Mouse (Mus musculus) liver, adult 2 months (tissue): ENCODE measurements at regions not wholly inside any gene's neighbourhood (a gene's known extent, or its start where the extent isn't known, plus 50 kb on each side); places are given as distances from the start of the nearest gene placed in this dataset.
A peak's percentile ranks its signal among the peaks of the same experiment; 100 is the strongest.

Source experiments
- DNase-seq: peaks from one replicate; pipeline ENCODE4 v3.0.0-alpha.2; 2011; ENCODE audit warnings: low read depth, low spot score; ENCODE audit errors: extremely low read depth
- H3K27ac ChIP-seq: fragments of 200-500 bp; replicated peaks from 2 replicates; pipeline ENCODE4 v1.5.1; 2012; ENCODE audit warnings: low read depth, mild to moderate bottlenecking, control low read depth, inconsistent platforms, low read length; ENCODE audit not compliant: insufficient read depth
- H3K27me3 ChIP-seq: fragments of 200-500 bp; 2 replicates; pipeline ENCODE4 v1.6.1; 2012; ENCODE audit warnings: mild to moderate bottlenecking, moderate library complexity, low read length, inconsistent platforms; ENCODE audit not compliant: control insufficient read depth, insufficient read depth
- H3K36me3 ChIP-seq: fragments of 200-500 bp; 2 replicates; pipeline ENCODE4 v1.6.1; 2012; ENCODE audit warnings: low read length, inconsistent platforms; ENCODE audit not compliant: control insufficient read depth, insufficient read depth
- H3K4me1 ChIP-seq: fragments of 200-500 bp; 2 replicates; pipeline ENCODE4 v1.6.1; 2011; ENCODE audit warnings: low read length; ENCODE audit not compliant: control insufficient read depth, insufficient read depth
- H3K4me3 ChIP-seq: fragments of 200-500 bp; 2 replicates; pipeline ENCODE4 v1.5.1; 2011; ENCODE audit warnings: low read depth, mild to moderate bottlenecking, control low read depth, low read length, moderate library complexity; ENCODE audit not compliant: insufficient read depth
- H3K79me2 ChIP-seq: fragments of 200-500 bp; 2 replicates; pipeline ENCODE4 v1.6.1; 2012; ENCODE audit warnings: inconsistent platforms, mild to moderate bottlenecking, low read length, moderate library complexity; ENCODE audit not compliant: control insufficient read depth, insufficient read depth
- H3K9ac ChIP-seq: fragments of 200-500 bp; 2 replicates; pipeline ENCODE4 v1.6.1; 2012; ENCODE audit warnings: low read depth, mild to moderate bottlenecking, control low read depth, inconsistent platforms, low read length
- CTCF ChIP-seq: fragments of 200-500 bp; IDR thresholded peaks from 2 replicates; pipeline ENCODE4 v1.5.1; 2011; ENCODE audit warnings: low read depth, low read length, control low read depth
- POLR2A ChIP-seq: fragments of 200-500 bp; IDR thresholded peaks from 2 replicates; pipeline ENCODE4 v1.6.1; 2011; ENCODE audit warnings: low read length, control low read depth; ENCODE audit not compliant: insufficient read depth; ENCODE audit errors: extremely low read depth
- WGBS: fragments of 180-500 bp; shearing (Covaris S2); methylation state at CpG from one replicate; pipeline ENCODE4 v1.1.7; 2018; 5-methylcytosine and 5-hydroxymethylcytosine counted together

DNA sequence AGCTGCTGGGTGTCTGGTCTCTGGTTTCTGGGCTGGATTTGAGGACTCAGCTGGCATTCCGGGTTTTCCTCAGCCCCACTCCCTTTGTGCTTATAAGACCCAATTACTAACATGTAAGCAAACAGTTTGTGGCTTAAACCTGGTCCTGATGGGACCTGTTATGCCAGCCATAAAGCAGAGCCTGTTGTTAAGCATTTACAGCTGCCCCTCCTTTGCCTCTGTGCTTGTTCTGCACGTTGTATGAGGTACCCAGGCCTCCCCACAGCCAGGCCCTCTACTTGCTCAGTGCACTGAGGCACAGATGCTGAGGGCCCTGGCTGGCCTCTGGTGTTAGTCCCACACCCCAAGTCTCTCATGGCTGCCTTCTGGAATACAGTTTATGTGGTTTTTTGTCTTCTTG is 147.2 kb upstream of the Camk1g start:
- no peak overlapping the region for H3K4me3 ChIP-seq
- H3K27ac ChIP-seq = no peak overlapping the region

DNA sequence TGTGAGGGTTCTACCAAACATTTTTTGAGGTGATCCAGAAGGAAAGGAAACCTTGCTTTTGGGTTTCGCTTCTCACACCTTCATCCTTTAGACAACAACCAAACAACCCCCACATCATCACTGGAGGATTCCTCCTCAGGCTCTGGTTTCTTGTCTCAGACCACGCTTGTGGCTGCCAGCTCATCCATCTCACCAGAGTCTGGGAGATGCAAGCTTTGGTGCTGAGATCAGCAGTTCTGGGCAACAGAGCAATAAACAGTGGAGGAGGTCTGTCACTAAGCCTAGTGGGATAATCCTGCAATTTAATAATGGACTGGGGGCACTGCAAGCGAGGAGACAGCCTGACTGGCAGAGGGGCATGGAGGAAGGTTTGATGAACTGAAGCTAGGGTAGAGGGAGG is 146.3 kb upstream of the Camk1g start:
- TF ChIP-seq CTCF (no peak), POLR2A (no peak)
- no peak for DNase-seq
- H3K9ac ChIP-seq = no peak overlapping the region
- no peak overlapping the region for H3K4me3 ChIP-seq
- no peaks in the 10 kb centered on the region for H3K27me3 ChIP-seq
- 84% methylated on average over 3 of the region's 3 CpGs for WGBS
- H3K4me1 ChIP-seq = no peaks in the 10 kb centered on the region
- no peaks in the 10 kb centered on the region for H3K79me2 ChIP-seq
- H3K36me3 ChIP-seq = no peaks in the 10 kb centered on the region
- H3K27ac ChIP-seq = no peak overlapping the region

More for the DNA sequence above, 147.2 kb upstream of the Camk1g start:
- 80% methylated on average over 2 of the region's 2 CpGs for WGBS
- no peaks in the 10 kb centered on the region for H3K27me3 ChIP-seq
- DNase-seq = no peak
- no peaks in the 10 kb centered on the region for H3K36me3 ChIP-seq
- no peak for TF ChIP-seq POLR2A
- no peak for TF ChIP-seq CTCF
- H3K4me1 ChIP-seq = no peaks in the 10 kb centered on the region
- H3K9ac ChIP-seq = no peak overlapping the region
- no peaks in the 10 kb centered on the region for H3K79me2 ChIP-seq

DNA sequence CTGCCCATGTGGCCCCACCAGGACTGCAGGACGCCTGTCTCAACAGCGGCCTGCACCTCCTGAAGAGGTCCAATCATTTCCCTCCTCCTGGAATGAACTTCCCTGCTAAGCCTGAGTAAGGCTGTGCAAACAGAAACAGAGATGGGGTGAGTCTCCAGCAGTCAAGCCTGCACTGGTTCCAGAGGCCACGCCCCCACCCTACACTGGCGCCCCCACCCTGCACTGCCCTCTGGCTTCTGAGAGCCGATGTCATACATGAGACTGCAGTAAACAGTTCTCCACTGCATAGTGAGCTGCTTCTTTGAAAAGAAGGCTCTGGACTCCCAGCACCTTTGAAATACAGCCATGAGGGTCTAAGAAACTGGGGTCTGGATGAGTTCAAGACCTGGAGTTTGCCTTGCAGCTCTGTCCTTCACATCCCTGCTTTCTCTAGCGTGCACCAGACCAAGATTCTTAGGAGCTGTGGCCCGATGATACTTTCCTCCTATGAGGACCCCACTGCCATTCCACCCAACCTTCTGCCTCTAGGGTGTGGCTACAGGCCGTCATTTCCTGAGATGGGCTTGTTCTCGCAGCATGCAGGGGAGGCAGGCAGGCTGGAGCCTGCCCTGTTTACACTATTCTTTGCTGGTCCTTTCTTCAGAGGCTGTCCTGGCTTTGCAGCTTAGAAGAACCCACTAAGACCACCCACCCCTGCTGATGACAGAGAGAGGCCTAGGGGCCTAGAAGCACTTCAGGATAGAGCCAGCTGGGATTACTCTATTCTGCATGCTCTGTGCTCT is 144.0 kb upstream of the Camk1g start:
- no peaks in the 10 kb centered on the region for H3K27me3 ChIP-seq
- WGBS = 61% methylated on average over 9 of the region's 9 CpGs

DNA sequence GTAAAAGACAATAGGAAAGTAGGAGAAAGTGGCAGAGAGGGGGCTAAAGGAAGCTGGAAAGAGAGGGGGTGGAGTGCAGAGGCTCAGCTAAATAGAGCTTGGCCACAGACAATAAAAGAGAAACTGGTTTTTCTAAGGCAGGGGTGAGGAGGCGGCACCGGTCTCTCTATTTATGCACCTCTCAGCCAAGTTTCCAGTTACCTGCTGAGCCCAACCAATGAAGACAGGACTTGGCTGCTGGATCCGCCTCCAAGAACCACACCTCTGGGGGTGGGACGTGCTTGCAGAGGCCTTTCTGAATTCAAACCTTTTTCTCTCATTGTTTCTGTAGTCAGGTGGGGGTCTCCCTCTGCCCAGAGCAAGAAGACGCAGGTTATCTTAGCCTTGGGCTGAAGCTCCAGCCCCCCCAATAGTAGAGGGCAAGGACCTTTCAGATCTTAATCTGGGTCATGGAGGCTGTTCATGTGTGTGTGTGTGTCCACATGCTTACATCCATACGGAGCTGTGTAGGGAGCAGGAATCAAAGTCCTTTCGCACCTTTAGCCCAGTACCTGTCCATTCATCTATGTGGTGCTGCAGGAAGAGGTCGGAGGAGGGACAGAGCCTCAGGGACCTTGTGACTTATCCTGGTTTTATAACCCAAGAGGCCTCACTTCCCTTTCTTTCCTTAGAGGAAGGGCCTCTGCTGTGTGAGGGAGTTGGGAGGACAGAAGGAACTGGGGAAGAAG is 140.1 kb upstream of the Camk1g start:
- Histone ChIP-seq H3K79me2 (no peaks in the 10 kb centered on the region), H3K4me1 (no peaks in the 10 kb centered on the region), H3K36me3 (no peaks in the 10 kb centered on the region), H3K27ac (no peak overlapping the region), H3K9ac (no peak overlapping the region), H3K4me3 (no peak overlapping the region), H3K27me3 (no peaks in the 10 kb centered on the region)
- 42% methylated on average over 8 of the region's 8 CpGs for WGBS
- DNase-seq = peak; percentile 20
- no peak for TF ChIP-seq CTCF
- no peak for TF ChIP-seq POLR2A

More for the DNA sequence above, 144.0 kb upstream of the Camk1g start:
- no peaks in the 10 kb centered on the region for H3K36me3 ChIP-seq
- DNase-seq = no peak
- H3K27ac ChIP-seq = no peak overlapping the region
- H3K79me2 ChIP-seq = no peaks in the 10 kb centered on the region
- H3K9ac ChIP-seq = no peak overlapping the region
- no peak overlapping the region for H3K4me3 ChIP-seq
- no peaks in the 10 kb centered on the region for H3K4me1 ChIP-seq
- TF ChIP-seq CTCF = no peak
- TF ChIP-seq POLR2A = no peak

DNA sequence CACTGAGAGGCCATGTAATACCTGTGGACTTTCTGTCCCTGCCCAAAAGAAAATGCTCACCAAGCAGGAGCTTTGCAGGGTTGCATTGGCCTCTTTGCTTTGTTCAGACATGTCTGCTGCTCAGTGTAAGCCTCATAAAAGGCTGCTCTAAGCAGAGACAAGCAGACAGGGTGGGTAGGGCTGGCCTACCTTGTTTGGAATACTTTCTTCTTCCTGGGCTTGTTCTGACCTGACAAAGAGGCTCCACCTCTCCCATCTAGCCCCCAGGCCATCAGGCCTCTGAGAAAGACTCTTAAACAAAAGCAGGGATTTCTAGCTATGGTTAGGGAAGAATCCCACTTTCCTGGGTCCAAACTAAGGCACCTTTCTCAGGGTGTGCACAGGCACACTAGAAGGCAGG is 138.2 kb upstream of the Camk1g start:
- Histone ChIP-seq H3K9ac (no peak overlapping the region), H3K27me3 (no peaks in the 10 kb centered on the region), H3K4me3 (no peak overlapping the region), H3K4me1 (no peaks in the 10 kb centered on the region), H3K36me3 (no peaks in the 10 kb centered on the region), H3K27ac (no peak overlapping the region), H3K79me2 (no peaks in the 10 kb centered on the region)
- no peak for DNase-seq
- TF ChIP-seq CTCF = no peak
- no peak for TF ChIP-seq POLR2A

DNA sequence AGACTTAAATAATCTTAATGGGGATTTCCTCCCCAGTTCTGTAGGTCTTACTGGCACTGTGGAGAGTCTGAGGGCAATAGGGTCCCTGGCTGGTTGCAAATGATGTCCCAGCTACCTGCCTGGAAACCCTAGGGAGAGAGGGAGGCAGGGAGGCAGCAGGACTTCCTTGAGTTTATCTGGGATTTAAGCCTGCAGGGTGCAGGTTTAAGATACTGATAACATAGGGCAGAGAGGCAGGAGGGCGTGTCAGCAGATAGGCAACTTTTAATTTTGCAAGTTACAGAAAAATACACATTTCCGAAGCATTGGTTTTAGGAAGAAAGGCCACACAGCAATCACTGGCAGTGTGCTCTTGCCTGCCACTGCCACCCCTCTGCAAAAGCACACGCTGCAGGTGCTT is 136.9 kb upstream of the Camk1g start:
- no peaks in the 10 kb centered on the region for H3K4me1 ChIP-seq
- DNase-seq = no peak
- no peaks in the 10 kb centered on the region for H3K79me2 ChIP-seq
- no peaks in the 10 kb centered on the region for H3K36me3 ChIP-seq
- no peak overlapping the region for H3K9ac ChIP-seq
- no peak overlapping the region for H3K27ac ChIP-seq
- TF ChIP-seq CTCF = no peak
- TF ChIP-seq POLR2A = no peak
- no peaks in the 10 kb centered on the region for H3K27me3 ChIP-seq
- H3K4me3 ChIP-seq = no peak overlapping the region
- WGBS = 88% methylated on average over 3 of the region's 3 CpGs
